Mouse (Mus musculus) cerebellum, adult 2 months (tissue): ENCODE results near the gene Neo1.

Experiments used
- CTCF ChIP-seq: fragments of 200-500 bp; IDR thresholded peaks from 2 replicates; pipeline ENCODE4 v1.5.1; 2011; ENCODE audit warnings: low read depth, mild to moderate bottlenecking, control low read depth, low read length, moderate library complexity, borderline replicate concordance; ENCODE audit not compliant: insufficient read depth
- POLR2A ChIP-seq: fragments of 200-500 bp; IDR thresholded peaks from 2 replicates; pipeline ENCODE4 v1.6.1; 2011; ENCODE audit warnings: low read length, control low read depth, borderline replicate concordance; ENCODE audit not compliant: insufficient read depth

DNA sequence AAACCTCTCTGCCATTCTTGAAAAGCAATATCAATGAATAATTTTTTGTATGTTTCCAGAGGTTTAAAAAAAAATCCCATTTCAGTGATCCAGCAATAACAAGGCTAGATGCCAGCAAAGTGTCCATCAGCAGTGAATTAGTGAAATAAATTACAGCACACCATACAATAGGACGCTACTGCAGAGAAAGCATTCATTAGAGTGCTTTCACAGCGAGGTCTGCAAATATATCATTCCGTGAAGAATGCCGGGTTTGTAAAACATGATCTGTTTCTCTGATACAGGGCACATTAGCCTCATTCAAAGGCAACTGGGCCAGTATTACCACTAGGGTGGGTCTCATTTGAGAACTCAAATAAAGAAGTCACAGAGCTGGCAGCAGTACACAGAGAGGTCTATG, 39.4 kb upstream of the Neo1 start:
- TF ChIP-seq POLR2A (no peak), CTCF (no peak)
